Mouse (Mus musculus) stomach, embryonic 15.5 days (tissue): ENCODE results near the gene Inpp5k. TPM values are rescaled to one million over a fixed set of nuclear protein-coding genes. Genes with fewer than 3 reads are reported as not detected.

Experiments used
- ATAC-seq: fragments of 200-750 bp; cut with Nextera tagmentation; 2 replicates; pipeline ENCODE4 v1.8.0; 2017; ENCODE audit warnings: low read depth, moderate number of reproducible peaks, moderate TSS enrichment; ENCODE audit not compliant: insufficient read depth, low FRiP score
- H3K27ac ChIP-seq: fragments of 300-500 bp; sonication (generic); 2 replicates; pipeline ENCODE4 v1.5.1; 2015; ENCODE audit warnings: mild to moderate bottlenecking, inconsistent platforms
- H3K27me3 ChIP-seq: fragments of 300-500 bp; sonication (generic); replicated peaks from 2 replicates; pipeline ENCODE4 v1.6.1; 2015; ENCODE audit warnings: inconsistent platforms
- H3K36me3 ChIP-seq: fragments of 300-500 bp; sonication (generic); 2 replicates; pipeline ENCODE4 v1.6.1; 2015; ENCODE audit warnings: inconsistent platforms
- H3K4me1 ChIP-seq: fragments of 300-500 bp; sonication (generic); 2 replicates; pipeline ENCODE4 v1.6.1; 2015; ENCODE audit warnings: inconsistent platforms
- H3K4me2 ChIP-seq: fragments of 300-500 bp; sonication (generic); 2 replicates; pipeline ENCODE4 v1.6.1; 2015; ENCODE audit warnings: mild to moderate bottlenecking, inconsistent platforms
- H3K4me3 ChIP-seq: fragments of 300-500 bp; sonication (generic); replicated peaks from 2 replicates; pipeline ENCODE4 v1.5.1; 2015; ENCODE audit warnings: inconsistent platforms
- H3K9ac ChIP-seq: fragments of 300-500 bp; sonication (generic); 2 replicates; pipeline ENCODE4 v1.6.1; 2015; ENCODE audit warnings: inconsistent platforms
- H3K9me3 ChIP-seq: fragments of 300-500 bp; sonication (generic); 2 replicates; pipeline ENCODE4 v1.6.1; 2016; ENCODE audit warnings: inconsistent platforms
- WGBS: fragments of 180-500 bp; shearing (Covaris S2); methylation state at CpG from one replicate; pipeline ENCODE4 v1.1.7; 2015; 5-methylcytosine and 5-hydroxymethylcytosine counted together
- polyA plus RNA-seq: library from polyadenylated mRNA; unstranded; fragments of >200 nt; fragmentation: Nextera tagmentation; extraction: Ambion mirVana; gene quantifications from 2 replicates; pipeline ENCODE4 v1.2.1, GENCODE M21; 2015

Inpp5k gene
- polyA plus RNA-seq, 1 experiment from 2014 or later = 18.9 TPM

- peak overlapping the region; percentile 65 for H3K4me3 ChIP-seq
- no peaks in the 10 kb centered on the region for H3K9me3 ChIP-seq
- peak; percentile 32 for ATAC-seq
- H3K27ac ChIP-seq = peak overlapping the region; percentile 91
- WGBS = under 1% methylated on average over 76 of the region's 78 CpGs
- peaks cover 14% of the 10 kb centered on the region for H3K36me3 ChIP-seq
- peak overlapping the region; percentile 90 for H3K4me2 ChIP-seq
- peak overlapping the region; percentile 64 for H3K9ac ChIP-seq
- no peaks in the 10 kb centered on the region for H3K27me3 ChIP-seq
- H3K4me1 ChIP-seq = peaks cover 40% of the 10 kb centered on the region
Observed at GRCm38 (mm10) chr11:75655621-75656545, 25.1 kb downstream of the Inpp5k start.

- Histone ChIP-seq H3K4me3 (peak overlapping the region; percentile 65), H3K9me3 (no peaks in the 10 kb centered on the region), H3K4me2 (peak overlapping the region; percentile 90), H3K36me3 (peaks cover 25% of the 10 kb centered on the region), H3K27ac (peak overlapping the region; percentile 91; the same call in 1 of the 2 replicates), H3K27me3 (no peaks in the 10 kb centered on the region), H3K4me1 (peaks cover 40% of the 10 kb centered on the region), H3K9ac (peak overlapping the region; percentile 64; the same call in 1 of the 2 replicates)
- WGBS = 52% methylated on average over 19 of the region's 20 CpGs
- no peak for ATAC-seq
Observed at GRCm38 (mm10) chr11:75656621-75657590, 26.1 kb downstream of the Inpp5k start.

GRCm38 (mm10) chr11:75657841-75658240 lies 27.1 kb downstream of the Inpp5k start:
- Histone ChIP-seq H3K4me2 (no peak overlapping the region), H3K4me3 (no peak overlapping the region), H3K27me3 (no peaks in the 10 kb centered on the region), H3K36me3 (peaks cover 33% of the 10 kb centered on the region), H3K27ac (no peak overlapping the region), H3K9me3 (no peaks in the 10 kb centered on the region), H3K4me1 (peaks cover 33% of the 10 kb centered on the region), H3K9ac (no peak overlapping the region)
- no peak for ATAC-seq

GRCm38 (mm10) chr11:75658311-75658710 lies 27.5 kb downstream of the Inpp5k start:
- H3K4me3 ChIP-seq = no peak overlapping the region
- no peaks in the 10 kb centered on the region for H3K9me3 ChIP-seq
- no peaks in the 10 kb centered on the region for H3K27me3 ChIP-seq
- no peak overlapping the region for H3K4me2 ChIP-seq
- peaks cover 28% of the 10 kb centered on the region for H3K4me1 ChIP-seq
- H3K27ac ChIP-seq = no peak overlapping the region
- no peak for ATAC-seq
- 92% methylated on average over 13 of the region's 13 CpGs for WGBS
- H3K9ac ChIP-seq = no peak overlapping the region
- peaks cover 36% of the 10 kb centered on the region for H3K36me3 ChIP-seq

GRCm38 (mm10) chr11:75658996-75659750 lies 28.4 kb downstream of the Inpp5k start:
- no peaks in the 10 kb centered on the region for H3K9me3 ChIP-seq
- ATAC-seq = no peak
- peaks cover 36% of the 10 kb centered on the region for H3K36me3 ChIP-seq
- no peak overlapping the region for H3K9ac ChIP-seq
- no peak overlapping the region for H3K4me3 ChIP-seq
- peaks cover 26% of the 10 kb centered on the region for H3K4me1 ChIP-seq
- no peak overlapping the region for H3K27ac ChIP-seq
- H3K27me3 ChIP-seq = no peaks in the 10 kb centered on the region
- no peak overlapping the region for H3K4me2 ChIP-seq
- WGBS = 79% methylated on average over 14 of the region's 14 CpGs

- Histone ChIP-seq H3K9ac (no peak overlapping the region), H3K4me2 (no peak overlapping the region), H3K36me3 (peaks cover 38% of the 10 kb centered on the region), H3K4me3 (no peak overlapping the region), H3K4me1 (peaks cover 16% of the 10 kb centered on the region), H3K9me3 (no peaks in the 10 kb centered on the region), H3K27ac (no peak overlapping the region), H3K27me3 (no peaks in the 10 kb centered on the region)
- no peak for ATAC-seq
- 91% methylated on average over 12 of the region's 12 CpGs for WGBS
Observed at GRCm38 (mm10) chr11:75660081-75660590, 29.3 kb downstream of the Inpp5k start.

DNA sequence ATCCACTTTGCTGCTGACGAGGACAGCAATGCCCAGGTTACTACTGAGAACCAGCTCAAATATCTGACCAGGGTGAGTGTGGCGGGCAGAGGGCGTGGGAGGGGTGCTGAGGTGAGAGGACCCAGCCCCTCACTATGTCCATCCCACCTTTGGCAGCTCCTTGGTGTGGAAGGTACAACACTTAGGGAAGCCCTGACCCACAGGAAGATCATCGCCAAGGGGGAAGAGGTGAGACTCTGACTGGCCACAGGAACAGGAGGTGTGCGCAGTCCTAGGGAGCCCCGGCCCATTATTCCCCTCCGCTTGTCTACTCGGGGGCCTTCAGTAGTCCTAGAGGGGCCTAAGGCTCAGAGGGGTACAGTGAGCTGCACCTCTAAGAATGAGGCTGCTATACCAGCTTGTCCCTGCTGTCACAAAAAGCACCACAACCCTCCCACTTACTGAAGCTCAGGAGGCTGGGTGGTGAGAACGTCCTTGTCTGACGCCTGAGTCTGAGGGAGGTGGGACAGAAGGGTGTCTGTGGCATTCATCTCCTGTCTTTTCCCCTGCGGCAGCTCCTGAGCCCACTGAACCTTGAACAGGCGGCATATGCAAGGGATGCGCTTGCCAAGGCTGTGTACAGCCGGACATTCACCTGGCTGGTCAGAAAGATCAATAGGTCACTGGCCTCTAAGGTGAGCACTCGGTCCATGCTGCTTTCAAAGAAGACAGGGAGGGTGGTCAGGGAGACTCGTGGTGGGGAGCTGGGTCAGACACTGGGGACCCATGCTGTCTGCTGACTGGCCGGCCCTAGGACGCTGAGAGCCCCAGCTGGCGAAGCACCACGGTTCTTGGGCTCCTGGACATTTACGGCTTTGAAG lies 30.4 kb downstream of the Inpp5k start:
- Histone ChIP-seq H3K27me3 (no peaks in the 10 kb centered on the region), H3K4me3 (no peak overlapping the region), H3K4me2 (no peak overlapping the region), H3K4me1 (peaks cover 11% of the 10 kb centered on the region), H3K9me3 (no peaks in the 10 kb centered on the region), H3K9ac (no peak overlapping the region), H3K27ac (no peak overlapping the region), H3K36me3 (peaks cover 47% of the 10 kb centered on the region)
- 88% methylated on average over 21 of the region's 21 CpGs for WGBS
- ATAC-seq = no peak

DNA sequence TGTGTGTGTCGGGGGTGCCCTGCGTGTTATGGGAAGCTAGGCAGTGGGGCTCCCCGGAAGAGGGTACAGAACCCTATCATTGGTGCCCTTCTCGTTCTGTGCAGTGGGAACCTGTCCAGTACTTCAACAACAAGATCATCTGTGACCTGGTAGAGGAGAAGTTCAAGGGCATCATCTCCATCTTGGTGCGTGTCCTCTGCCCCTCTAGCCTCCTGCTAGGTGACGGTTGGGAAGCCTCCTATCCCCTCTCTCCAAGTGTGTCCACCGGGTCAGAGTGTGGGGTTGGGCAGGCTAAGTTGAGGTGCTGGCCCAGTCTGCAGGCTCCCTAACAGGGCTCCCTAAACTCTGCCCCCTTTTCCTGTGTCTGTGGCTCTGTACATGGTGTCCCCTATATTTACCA lies 31.3 kb downstream of the Inpp5k start:
- no peak for ATAC-seq
- Histone ChIP-seq H3K36me3 (peaks cover 56% of the 10 kb centered on the region), H3K4me2 (no peak overlapping the region), H3K9ac (no peak overlapping the region), H3K4me3 (no peak overlapping the region), H3K27me3 (no peaks in the 10 kb centered on the region), H3K27ac (no peak overlapping the region), H3K9me3 (no peaks in the 10 kb centered on the region), H3K4me1 (peaks cover 4% of the 10 kb centered on the region; the same call in 1 of the 2 replicates)
- 96% methylated on average over 7 of the region's 7 CpGs for WGBS

GRCm38 (mm10) chr11:75666296-75666695 lies 35.5 kb downstream of the Inpp5k start:
- Histone ChIP-seq H3K36me3 (peaks cover 72% of the 10 kb centered on the region), H3K27ac (no peak overlapping the region), H3K9me3 (no peaks in the 10 kb centered on the region), H3K9ac (no peak overlapping the region), H3K27me3 (no peaks in the 10 kb centered on the region), H3K4me2 (no peak overlapping the region), H3K4me3 (no peak overlapping the region), H3K4me1 (no peaks in the 10 kb centered on the region)
- no peak for ATAC-seq
- WGBS = 90% methylated on average over 6 of the region's 6 CpGs

DNA sequence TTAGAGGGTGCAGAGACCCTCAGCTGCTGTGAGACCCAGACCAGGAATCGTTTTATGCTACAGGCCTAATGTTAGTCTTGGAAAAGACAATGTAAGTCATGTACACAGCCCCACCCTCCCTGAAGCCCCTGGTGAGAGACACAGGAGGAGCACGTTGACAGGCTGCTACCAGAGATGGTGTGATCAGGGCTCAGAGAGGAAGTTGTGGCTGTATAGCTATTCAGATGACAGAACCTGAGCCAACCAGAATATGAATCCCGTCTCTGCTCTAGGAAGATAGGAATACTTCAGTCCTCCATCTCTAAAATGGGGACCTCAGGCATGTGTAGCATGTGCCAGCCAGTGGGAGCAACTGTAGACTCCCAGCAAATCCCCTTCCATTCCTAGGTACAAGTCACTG lies 37.8 kb downstream of the Inpp5k start:
- Histone ChIP-seq H3K9me3 (no peaks in the 10 kb centered on the region), H3K27me3 (no peaks in the 10 kb centered on the region), H3K36me3 (peaks cover 78% of the 10 kb centered on the region), H3K9ac (no peak overlapping the region), H3K27ac (no peak overlapping the region), H3K4me3 (no peak overlapping the region), H3K4me1 (no peaks in the 10 kb centered on the region), H3K4me2 (no peak overlapping the region)
- ATAC-seq = no peak
- 86% methylated on average over 3 of the region's 3 CpGs for WGBS
